Mouse (Mus musculus) small intestine, adult 2 months (tissue): Measurements from ENCODE around the gene Bahd1. TPM values are rescaled to one million over a fixed set of nuclear protein-coding genes. Genes with fewer than 3 reads are reported as not detected.

Experiments used
- H3K27ac ChIP-seq: fragments of 200-500 bp; 2 replicates; pipeline ENCODE4 v1.5.1; 2012; ENCODE audit warnings: low read depth, low read length, control low read depth, inconsistent platforms; ENCODE audit not compliant: insufficient read depth
- H3K27me3 ChIP-seq: fragments of 200-500 bp; 2 replicates; pipeline ENCODE4 v1.6.1; 2012; ENCODE audit warnings: mild to moderate bottlenecking, moderate library complexity, low read length, inconsistent platforms; ENCODE audit not compliant: control insufficient read depth, insufficient read depth
- H3K36me3 ChIP-seq: fragments of 200-500 bp; 2 replicates; pipeline ENCODE4 v1.6.1; 2012; ENCODE audit warnings: mild to moderate bottlenecking, low read length, control low read depth, inconsistent platforms; ENCODE audit not compliant: control insufficient read depth, insufficient read depth
- H3K4me1 ChIP-seq: fragments of 200-500 bp; 2 replicates; pipeline ENCODE4 v1.6.1; 2012; ENCODE audit warnings: low read length, inconsistent platforms, mixed read lengths; ENCODE audit not compliant: control insufficient read depth, insufficient read depth, insufficient read length
- H3K4me3 ChIP-seq: fragments of 200-500 bp; 2 replicates; pipeline ENCODE4 v1.5.1; 2012; ENCODE audit warnings: low read depth, mild to moderate bottlenecking, control low read depth, inconsistent platforms, low read length, moderate library complexity
- CTCF ChIP-seq: fragments of 200-500 bp; IDR thresholded peaks from 2 replicates; pipeline ENCODE4 v1.5.1; 2012; ENCODE audit warnings: low read depth, mild to moderate bottlenecking, control low read depth, inconsistent platforms, low read length, moderate library complexity, mixed read lengths; ENCODE audit not compliant: insufficient replicate concordance, insufficient read length; ENCODE audit errors: extremely low read depth
- POLR2A ChIP-seq: fragments of 200-500 bp; IDR thresholded peaks from 2 replicates; pipeline ENCODE4 v1.6.1; 2012; ENCODE audit warnings: low read depth, mild to moderate bottlenecking, control low read depth, inconsistent platforms, low read length, moderate library complexity
- WGBS: fragments of 180-500 bp; shearing (Covaris S2); methylation state at CpG from one replicate; pipeline ENCODE4 v1.1.7; 2018; 5-methylcytosine and 5-hydroxymethylcytosine counted together
- polyA plus RNA-seq: library from polyadenylated mRNA; depleted of rRNA; stranded (reverse); fragments of >200 nt; gene quantifications from 2 replicates; pipeline ENCODE4 v1.2.3, GENCODE M21; 2012

The Bahd1 gene
- polyA plus RNA-seq, 1 experiment = 24.6 TPM

- WGBS = 63% methylated on average over 5 of the region's 5 CpGs
- H3K36me3 ChIP-seq = peaks cover 4% of the 10 kb centered on the region; the same call in 1 of the 2 replicates
These were observed 27.2 kb upstream of the Bahd1 start for GRCm38 (mm10) chr2:118873018-118873417.

GRCm38 (mm10) chr2:118873890-118874430, 26.2 kb upstream of the Bahd1 start:
- TF ChIP-seq POLR2A = no peak
- no peak for TF ChIP-seq CTCF
- H3K4me3 ChIP-seq = no peak overlapping the region
- no peak overlapping the region for H3K27ac ChIP-seq
- no peaks in the 10 kb centered on the region for H3K27me3 ChIP-seq
- H3K36me3 ChIP-seq = peaks cover 4% of the 10 kb centered on the region; the same call in 1 of the 2 replicates
- WGBS = 25% methylated on average over 6 of the region's 6 CpGs
- no peaks in the 10 kb centered on the region; the same call in 1 of the 2 replicates for H3K4me1 ChIP-seq

More at GRCm38 (mm10) chr2:118873018-118873417, 27.2 kb upstream of the Bahd1 start:
- no peaks in the 10 kb centered on the region for H3K27me3 ChIP-seq
- TF ChIP-seq CTCF (no peak), POLR2A (no peak)
- H3K4me1 ChIP-seq = no peaks in the 10 kb centered on the region; the same call in 1 of the 2 replicates
- no peak overlapping the region for H3K4me3 ChIP-seq
- H3K27ac ChIP-seq = no peak overlapping the region

- TF ChIP-seq POLR2A (no peak), CTCF (no peak)
- WGBS = 97% methylated on average over 8 of the region's 8 CpGs
These were observed 24.9 kb upstream of the Bahd1 start for GRCm38 (mm10) chr2:118875316-118875715.

GRCm38 (mm10) chr2:118876453-118876852, 23.7 kb upstream of the Bahd1 start:
- WGBS = 95% methylated on average over 9 of the region's 9 CpGs
- TF ChIP-seq CTCF (no peak), POLR2A (no peak)
- no peak overlapping the region for H3K27ac ChIP-seq
- no peaks in the 10 kb centered on the region for H3K27me3 ChIP-seq
- H3K4me3 ChIP-seq = no peak overlapping the region
- peaks cover 1% of the 10 kb centered on the region; the same call in 1 of the 2 replicates for H3K36me3 ChIP-seq
- H3K4me1 ChIP-seq = no peaks in the 10 kb centered on the region; the same call in none of the 2 replicates

More at GRCm38 (mm10) chr2:118875316-118875715, 24.9 kb upstream of the Bahd1 start:
- Histone ChIP-seq H3K4me3 (no peak overlapping the region), H3K4me1 (no peaks in the 10 kb centered on the region; the same call in 1 of the 2 replicates), H3K27me3 (no peaks in the 10 kb centered on the region), H3K27ac (no peak overlapping the region), H3K36me3 (peaks cover 4% of the 10 kb centered on the region; the same call in 1 of the 2 replicates)

- WGBS = 54% methylated on average over 4 of the region's 4 CpGs
- H3K36me3 ChIP-seq = 0 out of 2 replicates have a peak, but pooled peaks cover 1% of the 10 kb centered on the region
- no peak for TF ChIP-seq CTCF
- no peak for TF ChIP-seq POLR2A
- H3K4me1 ChIP-seq = peaks cover 3% of the 10 kb centered on the region; the same call in 1 of the 2 replicates
- H3K4me3 ChIP-seq = no peak overlapping the region
- H3K27me3 ChIP-seq = no peaks in the 10 kb centered on the region
- H3K27ac ChIP-seq = no peak overlapping the region
These were observed 19.2 kb upstream of the Bahd1 start for GRCm38 (mm10) chr2:118881019-118881418.

GRCm38 (mm10) chr2:118881956-118882355, 18.2 kb upstream of the Bahd1 start:
- H3K4me3 ChIP-seq = no peak overlapping the region
- no peaks in the 10 kb centered on the region for H3K27me3 ChIP-seq
- peaks cover 3% of the 10 kb centered on the region; the same call in 1 of the 2 replicates for H3K4me1 ChIP-seq
- 63% methylated on average over 5 of the region's 5 CpGs for WGBS
- no peak overlapping the region for H3K27ac ChIP-seq
- no peaks in the 10 kb centered on the region for H3K36me3 ChIP-seq
- TF ChIP-seq POLR2A = no peak
- no peak for TF ChIP-seq CTCF

GRCm38 (mm10) chr2:118882840-118883679, 17.1 kb upstream of the Bahd1 start:
- H3K4me1 ChIP-seq = peaks cover 3% of the 10 kb centered on the region; the same call in 1 of the 2 replicates
- WGBS = 4% methylated on average over 32 of the region's 32 CpGs
- H3K36me3 ChIP-seq = no peaks in the 10 kb centered on the region
- H3K4me3 ChIP-seq = peak overlapping the region; percentile 61
- H3K27me3 ChIP-seq = no peaks in the 10 kb centered on the region
- H3K27ac ChIP-seq = no peak overlapping the region
- TF ChIP-seq CTCF (peak; percentile 99), POLR2A (no peak)
